Mouse (Mus musculus) cortical plate, adult 2 months (tissue): ENCODE results near the gene Cdc20b.

ENCODE experiments used
- CTCF ChIP-seq: fragments of 200-500 bp; IDR thresholded peaks from 2 replicates; pipeline ENCODE4 v1.5.1; 2011; ENCODE audit warnings: mild to moderate bottlenecking, control low read depth, low read length; ENCODE audit not compliant: insufficient read depth; ENCODE audit errors: extremely low read depth
- POLR2A ChIP-seq: fragments of 200-500 bp; IDR thresholded peaks from 2 replicates; pipeline ENCODE4 v1.6.1; 2011; ENCODE audit warnings: mild to moderate bottlenecking, low read length, control low read depth; ENCODE audit not compliant: insufficient read depth; ENCODE audit errors: extremely low read depth

DNA sequence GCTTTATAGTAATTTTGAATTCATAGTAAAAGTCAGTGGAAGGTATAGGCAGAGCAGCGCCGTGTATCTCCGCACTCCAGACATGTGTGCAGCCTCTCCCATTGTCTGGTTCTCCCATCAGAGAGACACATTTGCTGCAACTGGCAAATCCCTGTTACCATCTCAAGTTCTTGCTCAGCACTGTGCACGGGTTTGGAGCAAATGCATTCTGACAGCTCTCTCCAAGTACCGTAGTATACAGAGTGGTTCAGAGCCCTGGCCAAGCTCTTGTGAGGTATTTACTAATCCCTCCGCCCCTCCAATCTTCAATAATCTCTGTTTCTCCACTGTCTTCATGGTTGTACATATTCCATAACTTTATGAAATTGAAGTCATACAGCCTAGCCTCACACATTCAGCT lies 22.2 kb upstream of the Cdc20b start:
- TF ChIP-seq POLR2A = no peak
- no peak for TF ChIP-seq CTCF
